Mouse (Mus musculus) hindbrain, embryonic 13.5 days (tissue): ENCODE data around the gene AC129217.1. TPM values are rescaled to one million over a fixed set of nuclear protein-coding genes. Genes with fewer than 3 reads are reported as not detected.
"Not testable (repeated sequence)": the region's sequence is repeated elsewhere in the genome, so short reads cannot be mapped to it uniquely, and the experiment has no call there.

Experiments
- ATAC-seq: fragments of 200-750 bp; cut with Nextera tagmentation; 2 replicates; pipeline ENCODE4 v1.8.0; 2017; ENCODE audit warnings: moderate TSS enrichment; ENCODE audit not compliant: low FRiP score
- H3K27ac ChIP-seq: fragments of 300-500 bp; sonication (generic); 2 replicates; pipeline ENCODE4 v1.5.1; 2015; ENCODE audit warnings: inconsistent platforms, mild to moderate bottlenecking, moderate library complexity
- H3K27me3 ChIP-seq: fragments of 300-500 bp; sonication (generic); 2 replicates; pipeline ENCODE4 v1.6.1; 2015; ENCODE audit warnings: mild to moderate bottlenecking, inconsistent platforms
- H3K36me3 ChIP-seq: fragments of 300-500 bp; sonication (generic); 2 replicates; pipeline ENCODE4 v1.6.1; 2015; ENCODE audit warnings: mild to moderate bottlenecking, inconsistent platforms
- H3K4me1 ChIP-seq: fragments of 300-500 bp; sonication (generic); replicated peaks from 2 replicates; pipeline ENCODE4 v1.6.1; 2015; ENCODE audit warnings: inconsistent platforms
- H3K4me2 ChIP-seq: fragments of 300-500 bp; sonication (generic); 2 replicates; pipeline ENCODE4 v1.6.1; 2015; ENCODE audit warnings: inconsistent platforms, mild to moderate bottlenecking, moderate library complexity
- H3K4me3 ChIP-seq: fragments of 300-500 bp; sonication (generic); 2 replicates; pipeline ENCODE4 v1.5.1; 2015; ENCODE audit warnings: mild to moderate bottlenecking, inconsistent platforms
- H3K9ac ChIP-seq: fragments of 300-500 bp; sonication (generic); 2 replicates; pipeline ENCODE4 v1.6.1; 2015; ENCODE audit warnings: mild to moderate bottlenecking, inconsistent platforms
- H3K9me3 ChIP-seq: fragments of 300-500 bp; sonication (generic); 2 replicates; pipeline ENCODE4 v1.6.1; 2016; ENCODE audit warnings: inconsistent platforms
- WGBS: fragments of 180-500 bp; shearing (Covaris S2); methylation state at CpG from one replicate; pipeline ENCODE4 v1.1.7; 2015; 5-methylcytosine and 5-hydroxymethylcytosine counted together
- polyA plus RNA-seq: library from polyadenylated mRNA; unstranded; fragments of >200 nt; fragmentation: Nextera tagmentation; extraction: Ambion mirVana; gene quantifications from 2 replicates; pipeline ENCODE4 v1.2.1, GENCODE M21; 2015

Gene AC129217.1
- polyA plus RNA-seq, 1 experiment from 2014 or later: not detected

GRCm38 (mm10) chr19:8836327-8836726 lies 6.8 kb downstream of the AC129217.1 start:
- not testable (repeated sequence) for H3K9me3 ChIP-seq, H3K9ac ChIP-seq, ATAC-seq, H3K27me3 ChIP-seq
- Histone ChIP-seq H3K4me3 (peak overlapping the region; percentile 74), H3K27ac (peak overlapping the region; percentile 99; the same call in 1 of the 2 replicates), H3K4me1 (peaks cover 42% of the 10 kb centered on the region), H3K4me2 (peak overlapping the region; percentile 81), H3K36me3 (peaks cover 50% of the 10 kb centered on the region)
- WGBS: 97% methylated on average over 10 of the region's 10 CpGs

DNA sequence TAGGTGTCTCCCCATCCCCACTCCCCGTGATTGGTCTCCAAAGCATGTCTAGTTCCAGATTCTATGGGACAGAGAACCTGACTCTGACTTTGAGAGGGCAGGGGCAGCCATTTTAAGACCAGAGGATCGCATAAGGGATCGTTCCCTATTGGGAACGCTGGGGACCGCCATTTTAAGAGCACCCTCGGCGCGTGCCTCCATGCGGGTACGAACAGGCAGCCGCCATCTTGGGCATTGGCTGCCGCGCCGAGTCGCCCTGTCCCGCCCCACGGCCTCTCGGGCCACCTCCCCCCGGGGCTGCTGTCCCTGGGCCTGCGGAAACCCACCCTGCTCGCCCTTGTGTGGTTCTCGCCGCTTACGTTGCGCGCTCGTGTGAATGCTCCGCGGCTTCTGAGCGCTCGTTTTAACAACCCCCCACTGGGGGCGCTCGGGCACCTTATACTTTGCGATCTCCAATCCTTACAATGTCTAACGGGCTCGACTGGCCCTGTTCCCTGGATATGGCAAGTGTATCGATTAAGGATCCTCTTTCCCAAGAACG lies 7.7 kb downstream of the AC129217.1 start, which contains the start of gene Bscl2:
Gene Bscl2 (plus strand): TSS at position 217 of the 541 bp plus-strand sequence.
- ATAC-seq: peak; percentile 71

DNA sequence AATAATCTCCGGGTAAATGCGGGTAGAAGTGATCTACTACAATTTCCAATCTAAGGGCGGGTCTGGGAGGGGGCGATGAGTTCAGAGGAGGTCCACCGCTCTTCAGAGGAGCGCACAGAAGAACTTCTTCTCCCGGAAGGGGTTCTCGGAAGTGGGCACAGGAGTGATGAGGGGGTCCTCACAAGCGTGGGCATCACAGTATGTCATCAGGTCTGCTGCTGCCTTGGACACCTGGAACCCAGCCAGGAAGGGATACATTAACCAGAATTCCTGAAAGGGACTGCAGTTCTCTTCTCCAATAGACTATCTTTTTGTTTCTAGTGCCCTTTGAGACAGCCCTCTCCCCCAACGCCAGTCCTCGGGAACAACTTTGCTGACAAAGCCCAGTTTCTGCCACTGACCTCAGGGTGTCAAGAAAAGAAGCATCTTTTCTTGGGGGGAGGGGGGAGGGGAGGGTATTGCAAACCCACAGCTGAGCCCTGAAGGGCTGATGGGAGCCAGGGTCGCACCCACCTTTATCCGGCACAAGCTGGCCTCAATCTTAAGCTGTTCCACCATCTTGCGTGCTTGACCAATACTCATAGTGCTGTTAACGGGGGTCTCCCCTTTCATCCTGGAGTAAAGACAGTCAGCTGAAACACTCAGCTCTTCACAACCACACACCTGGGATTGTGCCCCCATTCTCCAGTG lies 8.6 kb downstream of the AC129217.1 start:
- peak; percentile 18; the same call in 1 of the 2 replicates for ATAC-seq
- WGBS: 11% methylated on average over 15 of the region's 15 CpGs
- H3K27ac ChIP-seq: peak overlapping the region; percentile 99
- H3K4me3 ChIP-seq: peak overlapping the region; percentile 74
- H3K9me3 ChIP-seq: no peaks in the 10 kb centered on the region
- H3K4me2 ChIP-seq: peak overlapping the region; percentile 81
- H3K4me1 ChIP-seq: peaks cover 45% of the 10 kb centered on the region
- peaks cover 43% of the 10 kb centered on the region for H3K36me3 ChIP-seq
- H3K9ac ChIP-seq: peak overlapping the region; percentile 94
- H3K27me3 ChIP-seq: no peaks in the 10 kb centered on the region

More for the DNA sequence above, 7.7 kb downstream of the AC129217.1 start, which contains the start of gene Bscl2:
- Histone ChIP-seq H3K9me3 (no peaks in the 10 kb centered on the region), H3K4me2 (peak within 1 kb of the TSS; percentile 81), H3K36me3 (peaks cover 43% of the 10 kb centered on the region), H3K27me3 (no peaks in the 10 kb centered on the region), H3K4me1 (peaks cover 45% of the 10 kb centered on the region), H3K27ac (peak within 1 kb of the TSS; percentile 99), H3K9ac (peak within 1 kb of the TSS; percentile 94), H3K4me3 (peak within 1 kb of the TSS; percentile 74)
- WGBS: 1% methylated on average over 38 of the region's 38 CpGs

GRCm38 (mm10) chr19:8839103-8839907 lies 9.7 kb downstream of the AC129217.1 start, which contains the start of gene Gng3:
Gng3 (minus strand) TSS chr19:8839194.
- H3K27ac ChIP-seq: peak within 1 kb of the TSS; percentile 99
- ATAC-seq: peak; percentile 91
- no peaks in the 10 kb centered on the region for H3K27me3 ChIP-seq
- peak within 1 kb of the TSS; percentile 74 for H3K4me3 ChIP-seq
- peaks cover 45% of the 10 kb centered on the region for H3K4me1 ChIP-seq
- H3K9ac ChIP-seq: peak within 1 kb of the TSS; percentile 94
- peak within 1 kb of the TSS; percentile 81 for H3K4me2 ChIP-seq
- 32% methylated on average over 11 of the region's 11 CpGs for WGBS
- H3K9me3 ChIP-seq: no peaks in the 10 kb centered on the region
- H3K36me3 ChIP-seq: peaks cover 35% of the 10 kb centered on the region

DNA sequence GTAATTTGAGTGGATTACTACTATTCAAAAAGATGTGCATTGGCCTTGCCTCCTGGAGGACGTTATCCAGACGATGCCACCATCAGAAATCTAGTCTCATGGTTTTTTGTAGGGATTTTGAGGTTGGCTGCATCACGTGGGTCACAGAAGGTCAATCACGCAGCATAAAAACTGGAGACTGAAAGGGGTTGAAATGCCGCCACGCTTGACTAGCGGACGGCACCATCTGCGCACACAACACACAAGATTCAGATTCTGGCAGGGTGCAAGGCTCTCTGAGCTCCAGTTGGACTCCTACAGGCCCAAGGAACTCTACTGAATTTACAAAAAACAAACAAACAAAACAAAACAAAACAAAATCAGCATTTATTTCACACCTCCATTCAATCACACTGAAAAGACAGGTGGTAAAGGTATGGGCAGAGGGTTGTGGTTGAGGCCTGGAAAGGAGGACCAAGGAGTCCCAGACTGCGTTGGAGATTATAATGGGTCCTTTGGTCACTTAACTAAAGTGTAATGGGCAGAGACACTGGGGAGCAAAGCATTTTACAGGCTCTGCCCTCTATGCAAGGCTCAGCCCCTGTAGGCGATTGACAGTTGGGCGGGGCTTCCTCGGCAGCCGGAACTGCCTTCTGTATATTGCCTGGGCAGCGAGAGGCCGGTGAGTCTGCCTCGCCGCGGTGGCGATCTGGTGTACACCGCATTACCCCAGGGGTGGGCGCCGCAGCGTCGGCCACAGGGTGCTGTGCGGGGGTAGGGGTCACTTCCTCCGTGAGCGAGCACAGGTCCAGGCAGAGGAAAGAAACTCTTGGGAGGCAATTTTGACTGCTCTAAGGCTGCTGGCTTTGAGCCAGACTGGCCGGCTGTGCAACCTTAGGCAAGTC lies 10.6 kb downstream of the AC129217.1 start:
- Histone ChIP-seq H3K9me3 (no peaks in the 10 kb centered on the region), H3K27ac (peak overlapping the region; percentile 99), H3K9ac (peak overlapping the region; percentile 94), H3K27me3 (no peaks in the 10 kb centered on the region), H3K4me3 (peak overlapping the region; percentile 74), H3K4me1 (peaks cover 45% of the 10 kb centered on the region), H3K36me3 (peaks cover 30% of the 10 kb centered on the region), H3K4me2 (peak overlapping the region; percentile 81)
- ATAC-seq: peak; percentile 7; the same call in 1 of the 2 replicates
- WGBS: 12% methylated on average over 29 of the region's 29 CpGs

DNA sequence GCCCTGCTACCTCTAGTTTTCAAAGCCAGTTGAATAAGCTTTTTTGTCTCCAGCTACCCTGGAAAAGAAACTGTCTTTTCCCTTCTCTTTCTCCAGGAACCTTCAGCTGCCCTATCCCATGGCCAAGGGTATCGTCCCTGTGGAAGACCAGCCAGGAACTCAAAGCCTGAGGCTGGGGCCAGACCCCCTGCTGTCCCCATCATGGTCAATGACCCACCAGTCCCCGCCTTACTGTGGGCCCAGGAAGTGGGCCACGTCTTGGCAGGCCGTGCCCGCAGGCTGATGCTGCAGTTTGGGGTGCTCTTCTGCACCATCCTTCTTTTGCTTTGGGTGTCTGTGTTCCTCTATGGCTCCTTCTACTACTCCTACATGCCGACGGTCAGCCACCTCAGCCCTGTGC lies 11.4 kb downstream of the AC129217.1 start:
- Histone ChIP-seq H3K27me3 (no peaks in the 10 kb centered on the region), H3K9me3 (no peaks in the 10 kb centered on the region), H3K36me3 (peaks cover 31% of the 10 kb centered on the region), H3K4me3 (peak overlapping the region; percentile 74), H3K9ac (peak overlapping the region; percentile 94), H3K4me1 (peaks cover 45% of the 10 kb centered on the region), H3K27ac (peak overlapping the region; percentile 99), H3K4me2 (peak overlapping the region; percentile 81)
- no peak for ATAC-seq
- WGBS: 93% methylated on average over 7 of the region's 7 CpGs

DNA sequence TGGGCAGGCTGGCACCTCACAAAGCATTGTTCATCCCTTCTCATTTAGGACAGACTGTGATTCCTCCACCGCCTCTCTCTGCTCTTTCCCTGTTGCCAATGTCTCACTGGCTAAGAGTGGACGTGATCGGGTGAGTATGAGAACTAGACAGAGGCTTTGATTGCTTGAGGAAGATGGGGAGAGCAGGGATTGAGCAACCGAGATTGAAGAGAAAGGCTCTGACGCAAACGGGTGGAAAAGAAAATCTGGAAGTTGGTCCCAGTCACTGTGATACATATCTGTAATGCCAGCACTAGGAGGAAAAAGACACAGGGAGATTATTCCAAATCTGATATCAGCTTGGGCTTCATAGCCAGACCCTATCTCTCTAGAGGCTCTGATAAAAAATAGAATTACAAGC lies 13.4 kb downstream of the AC129217.1 start:
- WGBS: 89% methylated on average over 6 of the region's 6 CpGs
- no peak for ATAC-seq
- Histone ChIP-seq H3K4me1 (peaks cover 34% of the 10 kb centered on the region), H3K9ac (no peak overlapping the region), H3K27ac (no peak overlapping the region), H3K27me3 (no peaks in the 10 kb centered on the region), H3K4me3 (no peak overlapping the region), H3K9me3 (no peaks in the 10 kb centered on the region), H3K4me2 (no peak overlapping the region), H3K36me3 (peaks cover 47% of the 10 kb centered on the region)

DNA sequence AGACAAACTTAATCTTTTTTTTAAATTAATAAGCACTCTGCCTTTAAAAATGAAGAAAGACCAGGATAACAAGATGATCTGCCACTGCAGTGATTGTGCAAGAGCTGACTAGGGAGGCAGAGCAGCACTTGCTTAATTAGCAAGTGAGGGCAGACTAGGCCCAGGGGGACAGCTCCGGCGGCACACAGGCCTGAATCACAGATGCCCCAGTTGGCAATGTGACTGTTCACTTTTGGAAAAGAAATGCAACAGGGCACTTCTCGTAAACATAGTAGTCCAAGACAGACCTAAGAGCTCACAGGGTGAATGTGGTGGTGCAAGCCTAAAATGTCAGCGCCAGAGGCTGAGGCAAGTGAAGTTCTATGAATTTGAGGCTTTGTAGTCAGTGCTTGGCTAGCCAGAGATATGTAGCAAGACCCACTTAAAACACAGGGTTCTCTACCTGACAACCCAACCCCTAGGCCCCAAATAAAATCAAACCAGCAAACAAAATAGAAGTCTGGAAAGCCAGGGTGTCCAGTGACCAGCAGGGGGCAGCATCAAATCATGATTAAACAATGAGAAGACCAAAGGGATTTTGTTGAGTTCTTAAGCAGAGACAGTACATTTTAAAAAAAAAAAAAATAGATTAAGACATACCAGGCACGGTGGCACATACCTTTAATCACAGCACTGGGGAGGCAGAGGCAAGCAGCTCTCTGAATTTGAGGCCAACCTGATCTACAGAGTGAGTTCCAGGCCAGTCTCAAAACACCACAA lies 15.0 kb downstream of the AC129217.1 start:
- Histone ChIP-seq H3K9me3 (no peaks in the 10 kb centered on the region), H3K9ac (no peak overlapping the region), H3K27ac (no peak overlapping the region), H3K36me3 (peaks cover 61% of the 10 kb centered on the region), H3K4me1 (peaks cover 21% of the 10 kb centered on the region), H3K4me3 (no peak overlapping the region), H3K4me2 (no peak overlapping the region), H3K27me3 (no peaks in the 10 kb centered on the region)
- ATAC-seq: no peak
- 59% methylated on average over 5 of the region's 5 CpGs for whole genome bisulfite sequencing

DNA sequence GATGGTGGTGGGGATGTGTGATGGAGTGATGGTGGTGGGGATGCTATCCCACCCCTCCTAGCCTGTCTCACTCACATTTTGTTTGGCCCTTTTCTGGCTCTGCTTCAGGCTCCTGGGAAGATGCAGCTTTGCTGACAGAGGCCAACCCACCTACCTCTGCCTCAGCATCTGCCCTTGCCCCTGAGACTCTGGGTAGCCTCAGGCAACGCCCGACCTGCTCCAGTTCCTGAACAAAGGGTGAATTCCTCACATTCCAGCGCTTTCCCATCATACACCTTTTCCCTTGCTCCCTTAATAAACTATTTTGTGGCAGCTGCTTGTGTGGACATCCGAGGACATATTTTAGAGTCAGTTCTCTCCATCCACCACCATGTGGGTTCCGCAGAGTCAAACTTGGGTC lies 18.8 kb downstream of the AC129217.1 start:
- Histone ChIP-seq H3K4me2 (no peak overlapping the region), H3K4me3 (no peak overlapping the region), H3K27me3 (no peaks in the 10 kb centered on the region), H3K9me3 (no peaks in the 10 kb centered on the region), H3K36me3 (peaks cover 49% of the 10 kb centered on the region), H3K4me1 (peaks cover 5% of the 10 kb centered on the region; the same call in 1 of the 2 replicates), H3K9ac (no peak overlapping the region), H3K27ac (no peak overlapping the region)
- 85% methylated on average over 5 of the region's 5 CpGs for WGBS
- ATAC-seq: no peak

- H3K4me2 ChIP-seq: no peak within 1 kb of the TSS
- H3K9me3 ChIP-seq: no peaks in the 10 kb centered on the region
- 35% methylated on average over 7 of the region's 7 CpGs for WGBS
- 0 out of 2 replicates have a peak within 1 kb of the TSS, but pooled peaks have one; percentile 23 for H3K27ac ChIP-seq
- H3K36me3 ChIP-seq: peaks cover 40% of the 10 kb centered on the region
- no peak for ATAC-seq
- H3K27me3 ChIP-seq: no peaks in the 10 kb centered on the region
- no peak within 1 kb of the TSS for H3K4me3 ChIP-seq
- H3K9ac ChIP-seq: peak within 1 kb of the TSS; percentile 43; the same call in 1 of the 2 replicates
- H3K4me1 ChIP-seq: peaks cover 5% of the 10 kb centered on the region; the same call in 1 of the 2 replicates
These were observed 20.9 kb downstream of the AC129217.1 start, which contains the start of gene Lrrn4cl for GRCm38 (mm10) chr19:8850402-8850901. Lrrn4cl (plus strand) TSS chr19:8850768.
